Mouse (Mus musculus) neural tube, embryonic 14.5 days (tissue): Measurements from ENCODE around the gene Poc1b. TPM values are rescaled to one million over a fixed set of nuclear protein-coding genes. Genes with fewer than 3 reads are reported as not detected.

Source experiments
- ATAC-seq: fragments of 200-750 bp; cut with Nextera tagmentation; 2 replicates; pipeline ENCODE4 v1.8.0; 2017; ENCODE audit warnings: low read depth, mild to moderate bottlenecking, moderate TSS enrichment, moderate library complexity
- H3K27ac ChIP-seq: fragments of 300-500 bp; sonication (generic); 2 replicates; pipeline ENCODE4 v1.5.1; 2014; ENCODE audit warnings: low read depth, mild to moderate bottlenecking, control low read depth, low read length, moderate library complexity, mixed read lengths
- H3K27me3 ChIP-seq: fragments of 300-500 bp; sonication (generic); 2 replicates; pipeline ENCODE4 v1.6.1; 2014; ENCODE audit warnings: low read length; ENCODE audit not compliant: control insufficient read depth, insufficient read depth
- H3K36me3 ChIP-seq: fragments of 300-500 bp; sonication (generic); 2 replicates; pipeline ENCODE4 v1.6.1; 2014; ENCODE audit warnings: low read length, mixed read lengths; ENCODE audit not compliant: control insufficient read depth, insufficient read depth
- H3K4me1 ChIP-seq: fragments of 300-500 bp; sonication (generic); 2 replicates; pipeline ENCODE4 v1.6.1; 2014; ENCODE audit warnings: low read length; ENCODE audit not compliant: control insufficient read depth, insufficient read depth
- H3K4me2 ChIP-seq: fragments of 300-500 bp; sonication (generic); 2 replicates; pipeline ENCODE4 v1.6.1; 2014; ENCODE audit warnings: mild to moderate bottlenecking, low read depth, low read length, control low read depth
- H3K4me3 ChIP-seq: fragments of 300-500 bp; sonication (generic); 2 replicates; pipeline ENCODE4 v1.5.1; 2014; ENCODE audit warnings: low read depth, low read length, control low read depth, mixed read lengths
- H3K9ac ChIP-seq: fragments of 300-500 bp; sonication (generic); replicated peaks from 2 replicates; pipeline ENCODE4 v1.6.1; 2014; ENCODE audit warnings: low read depth, mild to moderate bottlenecking, control low read depth, low read length, mixed read lengths
- H3K9me3 ChIP-seq: fragments of 300-500 bp; sonication (generic); 2 replicates; pipeline ENCODE4 v1.6.1; 2016; ENCODE audit warnings: low read length; ENCODE audit not compliant: control insufficient read depth
- WGBS: fragments of 180-500 bp; shearing (Covaris S2); extraction: QIAGEN DNeasy Blood & Tissue Kit; methylation state at CpG from one replicate; pipeline ENCODE4 v1.1.7; 2014; 5-methylcytosine and 5-hydroxymethylcytosine counted together
- polyA plus RNA-seq: library from polyadenylated mRNA; unstranded; fragments of >200 nt; fragmentation: Nextera tagmentation; extraction: Ambion mirVana; gene quantifications from 2 replicates; pipeline ENCODE4 v1.2.1, GENCODE M21; 2014

The Poc1b gene
- polyA plus RNA-seq, 1 experiment from 2014 or later: 13.8 TPM

GRCm38 (mm10) chr10:99229031-99229684 lies 122.3 kb downstream of the Poc1b start:
- no peak overlapping the region; the same call in 1 of the 2 replicates for H3K27ac ChIP-seq
- WGBS: 13% methylated on average over 16 of the region's 16 CpGs
- no peaks in the 10 kb centered on the region for H3K36me3 ChIP-seq
- peak overlapping the region; percentile 17; the same call in 1 of the 2 replicates for H3K4me2 ChIP-seq
- no peaks in the 10 kb centered on the region for H3K9me3 ChIP-seq
- no peak for ATAC-seq
- H3K4me1 ChIP-seq: peaks cover 9% of the 10 kb centered on the region; the same call in 1 of the 2 replicates
- H3K9ac ChIP-seq: no peak overlapping the region
- H3K4me3 ChIP-seq: no peak overlapping the region
- no peaks in the 10 kb centered on the region for H3K27me3 ChIP-seq

GRCm38 (mm10) chr10:99232518-99233227 lies 125.8 kb downstream of the Poc1b start:
- no peak overlapping the region for H3K4me2 ChIP-seq
- H3K27ac ChIP-seq: no peak overlapping the region
- 82% methylated on average over 7 of the region's 7 CpGs for WGBS
- no peak for ATAC-seq
- H3K27me3 ChIP-seq: no peaks in the 10 kb centered on the region
- H3K36me3 ChIP-seq: no peaks in the 10 kb centered on the region
- no peak overlapping the region for H3K4me3 ChIP-seq
- no peaks in the 10 kb centered on the region for H3K9me3 ChIP-seq
- H3K4me1 ChIP-seq: peaks cover 9% of the 10 kb centered on the region; the same call in 1 of the 2 replicates
- H3K9ac ChIP-seq: no peak overlapping the region

GRCm38 (mm10) chr10:99234336-99234735 lies 127.5 kb downstream of the Poc1b start:
- ATAC-seq: no peak
- no peaks in the 10 kb centered on the region for H3K9me3 ChIP-seq
- WGBS: 90% methylated on average over 8 of the region's 8 CpGs

GRCm38 (mm10) chr10:99235081-99235480 lies 128.2 kb downstream of the Poc1b start:
- Histone ChIP-seq H3K36me3 (no peaks in the 10 kb centered on the region), H3K27ac (no peak overlapping the region), H3K4me1 (no peaks in the 10 kb centered on the region), H3K4me2 (no peak overlapping the region), H3K4me3 (no peak overlapping the region), H3K27me3 (no peaks in the 10 kb centered on the region), H3K9ac (no peak overlapping the region), H3K9me3 (no peaks in the 10 kb centered on the region)
- no peak for ATAC-seq
- 89% methylated on average over 9 of the region's 9 CpGs for WGBS

More at GRCm38 (mm10) chr10:99234336-99234735, 127.5 kb downstream of the Poc1b start:
- no peak overlapping the region for H3K4me2 ChIP-seq
- H3K4me1 ChIP-seq: no peaks in the 10 kb centered on the region
- no peaks in the 10 kb centered on the region for H3K36me3 ChIP-seq
- no peak overlapping the region for H3K27ac ChIP-seq
- no peak overlapping the region for H3K4me3 ChIP-seq
- H3K27me3 ChIP-seq: no peaks in the 10 kb centered on the region
- H3K9ac ChIP-seq: no peak overlapping the region

GRCm38 (mm10) chr10:99237205-99237832 lies 130.5 kb downstream of the Poc1b start:
- Histone ChIP-seq H3K9me3 (no peaks in the 10 kb centered on the region), H3K27me3 (no peaks in the 10 kb centered on the region), H3K9ac (no peak overlapping the region), H3K27ac (no peak overlapping the region), H3K4me2 (no peak overlapping the region), H3K4me3 (no peak overlapping the region), H3K4me1 (no peaks in the 10 kb centered on the region), H3K36me3 (no peaks in the 10 kb centered on the region)
- no peak for ATAC-seq
- WGBS: 78% methylated on average over 11 of the region's 11 CpGs

- no peaks in the 10 kb centered on the region for H3K27me3 ChIP-seq
- no peak overlapping the region for H3K4me2 ChIP-seq
- H3K36me3 ChIP-seq: no peaks in the 10 kb centered on the region
- H3K4me1 ChIP-seq: no peaks in the 10 kb centered on the region
- no peak overlapping the region for H3K4me3 ChIP-seq
- ATAC-seq: no peak
- WGBS: 68% methylated on average over 11 of the region's 11 CpGs
- H3K9me3 ChIP-seq: no peaks in the 10 kb centered on the region
- H3K27ac ChIP-seq: no peak overlapping the region
- H3K9ac ChIP-seq: no peak overlapping the region
Observed at GRCm38 (mm10) chr10:99238537-99238936, 131.7 kb downstream of the Poc1b start.

GRCm38 (mm10) chr10:99241284-99241828 lies 134.5 kb downstream of the Poc1b start:
- Histone ChIP-seq H3K9ac (no peak overlapping the region), H3K4me3 (no peak overlapping the region), H3K9me3 (no peaks in the 10 kb centered on the region), H3K4me1 (no peaks in the 10 kb centered on the region), H3K4me2 (no peak overlapping the region), H3K36me3 (no peaks in the 10 kb centered on the region), H3K27ac (no peak overlapping the region), H3K27me3 (no peaks in the 10 kb centered on the region)
- no peak for ATAC-seq
- 92% methylated on average over 7 of the region's 7 CpGs for WGBS

- no peaks in the 10 kb centered on the region for H3K27me3 ChIP-seq
- WGBS: 83% methylated on average over 16 of the region's 16 CpGs
- H3K36me3 ChIP-seq: no peaks in the 10 kb centered on the region
- no peak overlapping the region for H3K4me3 ChIP-seq
- no peaks in the 10 kb centered on the region for H3K4me1 ChIP-seq
- no peak overlapping the region for H3K4me2 ChIP-seq
- H3K27ac ChIP-seq: no peak overlapping the region
- ATAC-seq: no peak
- no peaks in the 10 kb centered on the region for H3K9me3 ChIP-seq
- no peak overlapping the region for H3K9ac ChIP-seq
Observed at GRCm38 (mm10) chr10:99241829-99242711, 135.2 kb downstream of the Poc1b start.
